Mouse (Mus musculus): ENCODE data around the gene Txndc17.
"Not testable (repeated sequence)": the region's sequence is repeated elsewhere in the genome, so short reads cannot be mapped to it uniquely, and the experiment has no call there.

Txndc17 gene

DNA sequence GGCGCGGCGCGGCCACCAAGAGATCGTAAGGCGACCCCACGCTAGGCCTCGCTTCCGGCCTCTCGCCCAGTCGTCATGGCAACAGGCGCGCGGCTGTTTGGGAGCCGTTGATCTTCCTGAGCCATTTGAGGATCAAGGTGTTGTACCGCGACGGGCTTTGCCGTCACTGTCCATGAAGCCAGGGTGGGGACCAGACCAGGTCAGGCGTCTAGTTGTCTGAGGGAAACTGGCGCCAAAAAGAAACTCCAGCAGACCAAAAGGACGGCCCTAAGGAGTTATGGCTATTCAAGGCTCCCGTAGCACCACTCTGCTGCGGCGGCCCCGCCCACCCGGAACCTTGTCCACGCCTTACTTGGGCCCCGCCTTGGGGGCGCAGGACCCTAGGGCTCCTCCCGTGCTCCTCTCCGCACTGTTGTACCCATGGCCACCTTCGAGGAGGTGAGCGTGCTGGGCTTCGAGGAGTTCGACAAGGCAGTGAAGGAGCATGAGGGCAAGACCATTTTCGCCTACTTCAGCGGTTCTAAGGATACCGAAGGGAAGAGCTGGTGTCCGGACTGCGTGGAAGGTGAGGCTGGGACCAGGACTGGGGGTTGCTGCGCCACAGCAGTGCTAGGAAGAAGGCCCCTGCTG is at the start of gene Txndc17, which contains the start of gene 4933427D14Rik:
TSS of gene Txndc17 (plus strand) at position 344 of the 630 bp plus-strand sequence.
TSS of gene 4933427D14Rik (minus strand) at position 256 of the 630 bp plus-strand sequence.
- DNase-seq (ENCODE audit: low read depth, low spot score), result peak; percentile 86

DNA sequence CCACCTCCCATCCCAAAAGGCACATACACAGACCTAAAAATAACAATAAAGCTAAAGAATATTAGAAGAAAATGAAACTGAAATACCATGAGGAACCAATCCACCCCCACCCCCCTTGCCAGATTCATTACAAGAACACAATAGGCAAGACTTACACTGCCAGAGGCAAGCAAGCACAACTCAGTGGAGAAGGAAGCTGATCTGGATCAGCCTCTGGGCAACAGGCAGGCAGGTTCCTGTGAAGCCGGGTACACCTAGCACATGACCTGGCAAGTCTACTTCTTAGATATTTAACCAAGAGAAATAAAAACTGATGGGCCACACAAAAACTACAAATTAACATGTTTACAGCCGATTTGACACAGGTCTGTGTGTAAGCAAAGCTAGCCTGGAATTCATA is 44.1 kb upstream of the Txndc17 start:
- no peak for DNase-seq (ENCODE audit: low read depth, low spot score)

DNA sequence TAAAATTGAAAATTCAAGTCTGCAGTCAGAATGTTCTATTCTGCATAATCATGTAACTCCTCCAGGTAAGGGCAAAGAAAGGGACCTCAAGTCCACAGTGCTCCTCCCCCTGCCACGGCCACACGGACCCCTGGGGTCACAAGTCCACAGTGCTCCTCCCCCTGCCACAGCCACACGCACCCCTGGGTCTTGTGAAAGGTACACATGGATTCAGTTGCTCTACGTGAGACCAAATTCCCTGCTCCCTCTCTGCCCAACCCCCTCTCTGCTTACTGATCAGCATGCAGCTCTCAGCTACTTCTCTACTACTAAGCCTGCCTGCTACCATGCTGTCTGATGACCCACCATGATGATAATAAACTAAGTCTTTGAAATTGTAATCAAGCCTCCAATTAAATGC is 37.5 kb upstream of the Txndc17 start:
- DNase-seq (ENCODE audit: low read depth, low spot score), result no peak

DNA sequence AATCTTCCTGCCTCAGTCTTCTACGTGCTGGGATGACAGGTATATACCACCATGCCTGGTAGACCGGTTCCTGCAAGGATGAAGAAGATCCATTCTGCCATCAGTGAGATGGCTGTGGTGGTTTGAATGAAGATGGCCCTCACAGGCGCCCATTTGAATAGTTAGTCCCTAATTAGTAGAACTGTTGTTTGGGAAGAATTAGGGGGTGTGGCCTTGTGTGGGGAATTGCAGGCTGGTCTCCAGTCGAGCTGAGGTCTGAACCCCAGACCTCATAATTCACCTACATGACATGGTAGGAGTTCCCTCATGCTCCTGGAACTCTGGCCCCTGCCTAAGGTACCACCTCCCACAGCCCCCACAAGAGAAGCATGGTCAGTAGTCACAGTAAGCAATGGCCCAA is 35.4 kb upstream of the Txndc17 start:
- DNase-seq (ENCODE audit: low read depth, low spot score), result not testable (repeated sequence)

DNA sequence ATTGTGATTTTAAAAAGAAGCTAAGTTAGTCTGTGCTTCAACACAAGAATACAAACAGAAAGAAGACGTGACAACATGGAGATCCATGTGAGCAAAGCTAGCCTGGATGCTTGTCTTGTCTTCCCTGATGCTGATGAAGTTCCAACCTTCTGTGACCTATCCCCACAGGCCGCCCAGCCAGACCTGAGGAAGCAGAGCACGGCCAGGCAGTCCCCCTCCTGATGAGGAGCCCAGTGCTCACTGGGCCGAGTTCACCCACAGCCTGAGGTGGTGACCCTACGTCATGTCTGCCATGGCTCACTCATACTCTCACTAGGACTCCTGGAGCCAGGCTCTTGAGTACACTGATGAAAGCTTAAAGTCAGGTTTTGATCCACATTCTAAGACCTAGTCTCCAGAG is 33.8 kb upstream of the Txndc17 start:
- no peak for DNase-seq (ENCODE audit: low read depth, low spot score)

DNA sequence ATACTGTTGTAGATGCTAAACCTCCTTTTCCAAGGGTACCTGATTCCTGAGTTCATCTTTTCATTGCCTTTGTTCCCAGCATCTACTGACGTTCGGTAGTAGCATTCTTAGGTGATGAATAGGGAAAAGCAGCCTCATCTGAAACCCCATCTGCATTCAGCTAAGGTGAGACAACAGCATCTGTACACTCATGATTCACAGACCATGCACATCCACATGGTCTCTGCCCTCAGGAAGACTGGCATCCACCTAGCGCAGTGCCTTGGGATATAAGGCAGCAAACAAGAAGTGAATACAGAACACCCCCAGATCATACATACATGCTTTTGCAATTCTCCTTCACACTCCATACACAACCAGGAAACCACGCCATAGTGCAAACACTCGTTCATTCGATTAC is 32.6 kb upstream of the Txndc17 start:
- DNase-seq (ENCODE audit: low read depth, low spot score), result no peak

DNA sequence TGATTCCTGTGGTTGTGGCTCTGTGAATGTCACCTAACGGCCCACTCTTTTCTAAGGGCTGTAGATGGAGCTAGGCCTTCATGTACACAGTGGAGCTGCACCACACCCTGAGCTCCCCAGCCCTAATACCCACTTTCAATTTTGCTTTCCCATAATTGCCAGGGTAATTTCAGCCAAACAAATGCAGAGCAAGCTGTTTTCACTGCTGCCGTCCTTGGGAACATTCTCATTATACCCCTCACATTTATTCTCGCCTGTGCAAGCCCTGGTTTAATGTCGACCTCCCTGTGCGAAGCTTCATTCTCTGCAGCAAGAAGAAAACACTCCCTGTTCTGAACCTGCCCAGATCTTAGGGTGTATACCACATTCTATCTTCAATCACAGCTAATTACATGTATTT is 31.4 kb upstream of the Txndc17 start:
- no peak for DNase-seq (ENCODE audit: low read depth, low spot score)

DNA sequence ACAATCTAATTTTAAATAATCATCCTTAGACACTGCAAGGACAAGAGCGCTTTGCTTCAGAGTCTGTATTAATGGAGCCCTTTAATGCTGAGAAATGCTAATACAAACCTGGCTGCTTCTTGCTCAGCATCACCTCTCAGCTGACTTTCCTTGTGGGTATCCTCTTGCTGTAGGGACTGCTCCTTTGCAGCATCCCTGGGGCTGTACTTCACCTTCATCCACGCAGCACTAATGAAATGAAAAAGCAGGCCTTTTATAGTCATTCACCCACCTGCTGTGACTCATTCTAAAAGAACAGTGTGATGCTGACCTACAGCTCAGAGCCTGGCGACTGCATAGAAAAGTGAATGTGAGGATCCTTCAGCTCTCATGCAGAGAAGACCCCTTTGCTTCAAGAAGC is 30.8 kb upstream of the Txndc17 start:
- DNase-seq (ENCODE audit: low read depth, low spot score), result peak; percentile 39

DNA sequence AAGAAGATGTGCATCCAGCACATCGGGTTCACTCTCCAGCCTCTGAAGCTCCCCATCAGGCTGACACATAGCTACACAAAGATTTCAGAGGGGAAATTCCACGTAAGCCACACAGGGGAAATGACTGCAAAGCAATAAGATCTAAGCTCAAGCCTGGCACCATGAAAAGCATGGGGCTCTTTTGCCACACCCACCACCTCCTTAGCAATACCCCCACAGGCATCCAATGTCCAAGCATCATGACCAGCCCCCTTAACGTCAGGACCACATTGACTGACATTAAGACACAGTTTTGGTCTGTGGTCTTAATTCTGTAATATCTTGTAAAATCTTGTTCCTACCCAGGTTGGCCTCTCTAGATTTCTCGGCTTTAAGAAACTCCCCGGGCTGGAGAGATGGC is 26.8 kb upstream of the Txndc17 start:
- DNase-seq (ENCODE audit: low read depth, low spot score), result no peak

DNA sequence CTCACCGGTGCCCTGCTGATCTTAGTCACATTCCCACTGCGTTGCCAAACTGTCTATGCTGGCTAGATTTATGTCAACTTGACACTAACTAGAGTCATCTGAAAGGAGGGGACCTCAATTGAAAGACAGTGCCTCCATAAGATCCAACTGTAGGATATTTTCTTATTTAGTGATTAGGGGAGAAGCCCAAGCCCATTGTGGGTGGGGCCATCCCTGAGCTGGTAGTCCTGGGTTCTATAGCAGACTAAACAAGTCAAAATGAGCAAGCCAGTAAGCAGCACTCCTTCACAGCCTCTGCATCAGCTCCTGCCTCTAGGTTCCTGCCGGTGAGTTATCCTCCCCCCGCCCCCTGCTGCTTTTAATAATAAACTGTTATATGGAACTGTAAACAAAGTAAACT is 26.2 kb upstream of the Txndc17 start:
- DNase-seq (ENCODE audit: low read depth, low spot score), result no peak

DNA sequence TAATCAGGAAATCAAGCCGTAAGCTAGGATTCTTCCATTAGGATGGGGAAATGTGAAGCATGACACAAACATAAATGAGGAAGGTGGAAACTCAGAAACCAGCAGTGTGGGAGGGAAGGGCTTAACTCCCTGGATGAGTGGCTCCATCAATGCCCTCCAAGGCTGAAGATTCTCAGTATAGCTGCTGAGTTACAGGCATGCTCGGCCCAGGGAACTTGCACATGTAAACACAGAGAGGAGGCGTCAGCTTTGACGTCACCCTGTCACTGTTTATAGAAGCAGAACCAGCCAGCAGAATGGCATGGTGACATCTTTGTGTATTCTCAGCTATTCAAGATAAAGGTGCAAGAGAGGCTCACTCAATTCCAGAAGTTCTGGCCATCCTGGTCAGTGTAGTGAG is 23.1 kb upstream of the Txndc17 start:
- DNase-seq (ENCODE audit: low read depth, low spot score), result no peak

DNA sequence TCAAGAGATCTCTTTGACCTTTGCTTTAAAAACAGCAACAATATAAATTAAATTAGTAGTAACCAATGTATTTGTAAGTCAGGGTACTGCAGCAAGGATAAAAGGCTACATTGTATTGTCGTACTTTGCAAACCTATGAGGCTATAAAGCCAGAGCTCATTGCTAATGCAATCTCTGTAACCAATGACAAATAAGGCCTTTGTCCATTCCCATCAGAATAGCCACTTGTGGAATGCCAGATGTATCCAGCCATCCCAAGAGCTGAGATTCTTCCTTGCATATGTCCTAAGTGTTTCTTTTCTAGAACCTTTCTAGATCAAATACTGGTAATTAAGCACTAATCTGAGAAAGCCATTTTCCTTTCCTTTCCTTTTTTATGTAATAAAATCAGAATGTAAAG is 16.5 kb upstream of the Txndc17 start:
- no peak for DNase-seq (ENCODE audit: low read depth, low spot score)

DNA sequence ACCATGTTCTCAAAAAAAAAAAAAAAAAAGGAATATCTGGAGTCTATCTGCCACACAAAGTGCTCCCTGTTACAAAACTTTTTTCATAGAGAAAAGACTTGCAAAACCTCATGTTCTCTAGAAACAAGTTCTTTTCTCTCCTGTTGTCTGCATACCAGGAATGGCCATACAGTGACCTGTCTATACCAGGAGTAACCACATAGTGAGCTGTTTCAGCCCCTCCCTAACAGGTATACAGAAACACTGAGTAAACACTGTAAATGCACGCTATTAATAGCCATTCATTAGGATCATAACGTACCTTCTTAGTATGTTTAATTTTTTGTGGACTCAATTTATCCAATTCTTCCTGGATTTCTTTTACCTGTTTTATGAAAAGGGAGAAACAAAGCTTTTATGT is 13.1 kb upstream of the Txndc17 start:
- DNase-seq (ENCODE audit: low read depth, low spot score), result no peak

DNA sequence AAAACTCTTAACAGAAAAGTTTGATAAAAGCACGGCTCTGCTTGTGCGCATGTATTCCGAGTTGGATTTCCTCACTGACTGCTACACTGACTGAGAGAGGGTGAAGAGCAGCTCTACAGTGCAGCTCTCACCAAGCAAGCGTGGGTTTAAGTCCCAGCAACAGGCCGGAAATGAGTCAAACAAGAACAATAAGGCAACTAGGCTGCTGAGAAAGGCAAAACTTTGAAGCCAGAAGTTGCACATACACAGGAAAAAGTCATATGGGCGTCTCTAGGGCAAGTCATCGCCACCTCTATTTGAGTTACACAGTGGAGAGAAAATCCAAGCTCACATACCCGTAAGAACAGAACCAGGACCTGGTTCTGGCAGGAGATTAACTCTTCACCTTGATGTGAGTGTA is 10.8 kb upstream of the Txndc17 start:
- no peak for DNase-seq (ENCODE audit: low read depth, low spot score)

DNA sequence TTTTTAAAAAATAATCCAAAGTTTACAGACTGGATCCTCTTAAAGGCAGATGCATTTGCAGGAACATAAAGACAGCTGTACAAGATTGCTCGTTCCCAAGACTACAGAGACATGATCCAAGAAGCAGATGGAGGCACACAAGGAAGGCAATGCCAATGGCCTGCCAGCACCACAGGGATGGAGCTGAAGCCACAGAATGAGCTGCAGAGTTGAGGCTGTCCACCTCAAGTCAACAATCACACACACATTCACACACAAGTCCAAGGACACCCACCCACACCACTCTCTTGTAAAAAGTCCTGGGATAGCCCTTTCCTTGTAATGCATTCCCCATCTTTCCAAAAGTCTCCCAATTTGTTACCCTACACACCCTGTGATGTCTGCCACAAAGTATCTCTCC is 3.9 kb upstream of the Txndc17 start:
- DNase-seq (ENCODE audit: low read depth, low spot score), result no peak

DNA sequence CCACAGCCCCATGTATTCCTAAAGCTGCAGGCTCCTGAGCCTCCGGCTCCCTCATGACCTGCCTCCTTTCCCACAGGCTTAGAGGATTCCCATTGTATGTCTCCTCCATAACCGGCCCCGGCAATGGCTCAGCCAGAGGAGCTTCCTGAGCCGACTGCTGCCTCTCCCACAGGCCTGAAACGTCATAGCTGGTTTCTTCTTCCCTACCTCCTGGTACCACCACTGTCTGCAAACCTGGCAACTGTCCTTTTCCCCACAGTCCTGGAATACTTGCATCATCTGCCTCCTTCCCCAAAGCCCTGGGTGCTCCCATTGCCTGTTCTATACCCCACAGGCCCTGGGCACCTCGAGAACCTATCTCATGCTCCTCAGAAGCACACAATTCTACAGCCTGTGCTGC is 2.1 kb upstream of the Txndc17 start:
- DNase-seq (ENCODE audit: low read depth, low spot score), result no peak

DNA sequence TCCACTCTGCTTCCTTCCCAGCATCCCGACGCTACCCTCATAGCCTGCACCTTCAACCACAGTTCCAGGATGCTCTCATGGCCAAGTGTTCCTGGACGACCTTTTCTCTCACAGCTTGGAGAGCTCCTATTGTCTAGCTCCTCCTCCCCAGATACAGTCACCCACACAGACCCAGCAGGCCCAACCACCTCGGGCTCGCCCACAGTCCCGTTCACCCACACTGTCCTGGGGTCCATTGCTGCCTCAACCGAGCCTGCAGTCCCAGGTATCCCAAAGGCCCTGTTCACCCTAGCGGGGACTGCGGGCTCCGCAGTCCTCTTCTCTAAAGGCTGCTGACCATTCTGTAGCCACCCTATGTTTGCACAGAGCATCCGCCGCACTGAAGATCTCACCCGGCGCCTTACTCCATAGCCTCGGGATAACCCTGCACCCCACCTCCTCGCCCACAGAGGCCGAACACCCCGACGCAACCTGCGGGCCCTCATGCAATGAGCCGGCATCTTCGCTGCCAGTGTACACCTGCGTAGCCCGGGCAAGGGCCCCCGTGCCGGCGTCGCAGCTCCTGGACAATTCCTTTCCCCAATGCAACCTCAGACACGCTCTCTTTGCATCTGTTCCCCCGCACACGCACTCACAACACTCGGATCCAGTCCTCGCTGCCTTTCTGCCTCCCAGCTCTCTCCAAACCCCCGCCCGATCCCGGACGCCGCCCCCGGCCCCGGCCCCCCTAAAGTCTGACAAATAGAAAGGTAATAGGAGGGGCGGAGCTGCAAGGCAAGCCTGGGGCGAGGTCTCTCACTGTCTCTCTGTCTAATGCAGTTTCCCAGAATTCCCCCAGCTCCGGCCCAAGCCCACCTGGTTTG is 775 bp upstream of the Txndc17 start, which contains the start of gene Gm43951:
TSS of gene Gm43951 (minus strand) at position 500 of the 863 bp plus-strand sequence.
- peak; percentile 37 for DNase-seq (ENCODE audit: low read depth, low spot score)

DNA sequence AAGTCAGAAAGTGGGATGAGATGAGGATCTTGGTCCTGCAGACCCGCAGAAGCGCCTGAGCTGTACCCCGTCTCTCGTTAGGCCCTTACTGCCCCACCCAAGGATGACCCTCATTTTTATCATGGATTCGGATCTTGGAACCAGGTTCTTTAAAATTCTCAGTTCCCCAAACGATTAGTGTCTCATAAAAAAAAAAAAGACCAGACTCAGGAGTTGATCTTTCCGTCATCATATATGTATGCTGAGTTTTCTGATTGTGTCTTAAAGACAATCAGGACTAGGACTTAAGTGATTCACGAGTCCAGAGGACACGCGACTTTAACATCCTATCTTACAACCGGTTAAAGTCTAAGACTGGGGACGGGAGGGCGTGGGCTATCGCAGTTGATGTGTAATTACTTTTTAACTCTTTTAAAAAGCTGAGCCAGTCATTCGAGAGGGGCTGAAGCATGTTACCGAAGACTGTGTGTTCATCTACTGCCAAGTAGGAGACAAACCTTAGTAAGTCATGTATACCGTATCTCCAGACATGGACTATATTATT is 559 bp downstream of the Txndc17 start:
- no peak for DNase-seq (ENCODE audit: low read depth, low spot score)

DNA sequence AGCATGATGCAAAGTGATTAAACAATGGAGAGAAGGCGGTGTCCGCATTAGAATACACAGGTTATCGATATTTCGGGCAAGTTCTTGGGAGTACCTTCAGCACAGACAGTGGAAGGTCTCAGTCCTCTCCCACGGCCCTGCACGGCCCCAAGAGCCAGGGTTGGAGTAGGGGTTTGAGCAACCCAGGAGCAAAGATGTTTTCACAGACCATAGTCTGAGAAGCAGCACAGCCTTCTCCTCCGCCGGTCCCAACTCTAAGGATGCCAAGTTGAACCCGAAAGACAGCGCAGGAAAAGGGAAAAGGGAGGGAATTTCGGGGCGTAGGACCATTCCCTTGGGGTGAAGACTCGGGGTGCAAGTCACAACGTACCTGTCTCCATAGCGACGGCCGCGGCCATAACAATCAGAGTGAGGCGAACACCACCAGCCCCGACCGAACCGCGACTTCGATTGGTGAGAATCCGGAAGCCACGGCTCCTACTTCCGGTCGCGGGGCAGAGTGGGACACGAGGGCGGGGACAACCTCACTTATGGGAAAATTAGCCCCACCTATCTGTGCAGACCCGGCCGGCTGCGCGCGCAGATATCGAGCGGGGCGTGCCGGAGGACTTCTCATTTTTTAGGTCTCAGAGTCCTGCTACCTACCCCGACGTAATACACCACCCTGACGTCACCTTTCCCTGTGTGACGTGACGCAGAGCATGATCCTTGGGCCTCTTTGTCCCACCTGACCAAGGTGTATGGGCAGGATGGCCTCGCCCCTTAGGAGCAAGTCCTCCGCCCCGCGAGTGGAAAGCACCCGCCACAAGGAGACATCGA is 7.5 kb downstream of the Txndc17 start:
- peak; percentile 97 for DNase-seq (ENCODE audit: low read depth, low spot score)

DNA sequence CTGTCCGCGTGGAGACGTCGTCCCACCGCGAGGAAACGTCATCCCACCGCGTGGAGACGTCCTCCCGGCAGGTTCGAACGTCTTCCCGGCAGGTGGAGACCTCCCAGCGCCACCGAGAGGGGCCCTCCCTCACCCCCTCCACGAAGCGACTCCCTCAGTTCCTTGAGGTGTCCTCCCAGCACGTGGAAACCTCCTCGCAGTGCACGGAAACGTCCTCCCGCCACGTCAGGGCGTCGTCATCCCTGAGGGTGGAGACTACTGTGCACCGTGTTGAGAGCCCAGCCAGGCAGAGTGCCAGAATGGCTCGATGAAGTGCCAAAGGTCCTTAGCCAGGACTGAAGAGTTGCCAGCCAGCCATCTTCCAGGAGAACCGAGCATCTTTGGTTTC is 8.1 kb downstream of the Txndc17 start, which contains the start of gene Med31:
TSS of gene Med31 (minus strand) at position 183 of the 388 bp plus-strand sequence.
- peak; percentile 57 for DNase-seq (ENCODE audit: low read depth, low spot score)

DNA sequence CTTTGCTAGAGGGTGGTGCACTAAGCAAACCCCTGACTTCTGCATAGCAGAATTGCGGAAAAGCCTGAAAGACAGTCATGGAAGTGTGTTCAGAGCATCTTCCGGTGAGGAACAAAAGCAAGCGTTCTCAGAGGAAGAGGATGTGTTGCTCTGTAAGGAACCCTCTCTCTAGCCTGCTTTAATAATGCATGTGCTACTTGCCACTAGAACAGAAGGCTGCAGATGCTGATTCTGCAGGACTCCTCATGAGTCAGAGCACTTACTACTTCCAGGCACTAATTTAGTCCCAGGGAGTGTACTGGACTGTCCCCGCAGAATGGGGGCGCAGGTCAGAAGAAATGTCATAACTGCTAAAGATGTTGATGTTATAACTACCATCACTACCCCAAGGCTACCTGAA is 9.8 kb downstream of the Txndc17 start:
- no peak for DNase-seq (ENCODE audit: low read depth, low spot score)

DNA sequence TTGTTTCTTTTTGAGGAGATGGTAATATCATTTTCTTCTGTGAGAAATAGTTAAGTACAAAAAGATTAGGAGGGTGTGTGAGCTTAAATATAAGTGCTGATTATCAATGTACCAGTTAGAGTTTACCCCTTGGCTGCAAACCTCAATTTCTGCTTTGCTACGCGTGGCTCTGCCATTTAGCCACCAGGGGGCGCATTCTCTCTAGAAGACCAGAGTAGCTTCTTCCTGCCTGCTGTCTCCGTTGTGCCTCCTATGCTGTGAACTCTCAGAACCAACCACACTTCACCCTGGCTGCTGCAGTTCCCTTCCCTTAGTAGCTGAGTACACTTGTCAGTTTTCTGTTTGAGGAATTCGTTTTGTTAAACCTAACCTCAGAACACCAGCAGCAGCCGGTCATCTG is 13.9 kb downstream of the Txndc17 start:
- peak; percentile 74 for DNase-seq (ENCODE audit: low read depth, low spot score)

All from mesoderm, embryonic 11.5 days (tissue).